Mouse (Mus musculus) bone marrow macrophage, adult 2 months (primary cell): ENCODE results near the gene Wdr78. TPM values are rescaled to one million over a fixed set of nuclear protein-coding genes. Genes with fewer than 3 reads are reported as not detected.

ENCODE experiments used
- H3K27ac ChIP-seq: 2 replicates; pipeline ENCODE4 v1.5.1; 2012; ENCODE audit warnings: low read depth, low read length; ENCODE audit not compliant: insufficient read depth
- H3K4me1 ChIP-seq: 2 replicates; pipeline ENCODE4 v1.6.1; 2012; ENCODE audit warnings: low read length; ENCODE audit not compliant: control insufficient read depth, insufficient read depth
- H3K4me3 ChIP-seq: 2 replicates; pipeline ENCODE4 v1.5.1; 2012; ENCODE audit warnings: mild to moderate bottlenecking, low read length, moderate library complexity; ENCODE audit not compliant: insufficient read depth
- CTCF ChIP-seq: IDR thresholded peaks from 2 replicates; pipeline ENCODE4 v1.5.1; 2012; ENCODE audit warnings: low read depth, mild to moderate bottlenecking, low read length, moderate library complexity
- POLR2A ChIP-seq: IDR thresholded peaks from 2 replicates; pipeline ENCODE4 v1.6.1; 2012; ENCODE audit warnings: mild to moderate bottlenecking, low read depth, low read length, borderline replicate concordance
- polyA plus RNA-seq: library from polyadenylated mRNA; stranded (reverse); fragments of >200 nt; gene quantifications from 2 replicates; pipeline ENCODE4 v1.2.4, GENCODE M21; 2012; ENCODE audit not compliant: missing spikeins, insufficient read depth, insufficient read length

Gene Wdr78
- 0.87 and 1.6 TPM in 2 replicates for polyA plus RNA-seq

DNA sequence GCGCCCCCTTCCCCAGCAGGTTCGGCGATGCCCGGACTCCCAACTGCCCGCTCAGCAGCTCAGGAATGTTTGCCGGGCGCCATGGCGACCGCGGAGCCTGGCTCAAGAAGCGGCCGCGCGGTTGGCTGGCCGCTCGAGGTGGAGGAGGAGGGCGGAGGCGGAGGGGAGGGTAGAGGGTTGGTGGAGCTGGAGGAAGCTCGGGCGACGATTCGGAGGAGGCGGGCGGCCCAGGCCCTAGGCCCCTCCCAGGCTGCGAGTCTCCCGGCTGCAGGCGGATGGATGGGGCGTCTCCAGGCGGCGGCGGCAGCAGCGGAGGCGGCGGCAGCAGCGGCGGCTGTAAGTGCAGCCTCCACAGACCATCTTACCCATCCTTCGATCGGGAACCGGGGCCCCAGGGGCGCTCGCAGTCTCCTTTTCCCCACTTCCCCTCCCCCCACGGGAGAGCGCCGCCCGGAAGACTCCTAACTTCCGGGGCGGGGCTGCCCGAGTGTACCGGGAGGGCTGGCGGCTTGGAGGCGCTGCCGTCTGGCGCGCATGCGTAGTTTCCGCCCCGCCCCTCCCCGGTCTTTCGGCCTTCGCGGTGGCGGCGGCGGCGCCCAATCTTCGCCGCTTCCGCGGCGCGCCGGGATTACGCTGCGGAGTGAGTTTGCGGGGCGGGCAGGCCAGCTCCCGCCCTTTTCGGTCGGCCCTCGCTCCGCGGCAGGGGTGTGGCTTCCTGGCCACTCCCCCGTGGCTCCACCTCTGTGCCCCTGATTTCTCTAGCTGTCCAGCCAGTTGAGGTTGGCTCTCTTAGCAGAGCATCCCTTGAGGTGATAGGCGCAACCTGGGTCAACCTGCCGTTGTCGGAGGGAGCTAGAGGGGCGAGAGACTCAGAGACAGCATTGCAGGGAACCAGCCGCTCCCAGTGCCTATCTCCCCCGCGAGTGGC is at the start of gene Wdr78, which contains the start of gene Mier1:
Gene Wdr78, minus strand, starts transcription at position 372 of the 928 bp plus-strand sequence.
Gene Mier1, plus strand, starts transcription at position 207 of the 928 bp plus-strand sequence.
- Histone ChIP-seq H3K4me1 (peaks cover 12% of the 10 kb centered on the region), H3K4me3 (peak within 1 kb of the TSS; percentile 79), H3K27ac (peak within 1 kb of the TSS; percentile 92)
- TF ChIP-seq POLR2A (no peak), CTCF (no peak)

DNA sequence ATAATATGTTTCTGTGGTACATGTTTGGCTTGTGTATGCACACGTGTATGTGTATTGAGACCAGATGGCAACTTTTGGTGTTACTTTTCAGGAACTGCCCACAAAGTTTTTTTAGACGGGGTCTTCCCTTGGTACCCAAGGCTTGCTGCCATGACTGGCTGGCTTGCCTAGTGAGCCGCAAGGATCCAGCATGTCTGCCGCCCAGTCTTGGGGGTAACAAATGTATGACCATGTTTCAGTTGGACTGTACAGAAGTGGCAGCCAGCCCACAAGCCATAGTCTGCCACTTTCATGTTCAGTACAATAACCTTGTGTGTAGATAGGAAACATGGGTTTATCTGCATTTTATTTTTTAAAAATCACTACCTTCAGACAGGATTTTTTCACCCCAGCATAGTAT is 44.4 kb upstream of the Wdr78 start:
- H3K27ac ChIP-seq: no peak overlapping the region
- TF ChIP-seq CTCF (no peak), POLR2A (no peak)
- no peak overlapping the region for H3K4me3 ChIP-seq

DNA sequence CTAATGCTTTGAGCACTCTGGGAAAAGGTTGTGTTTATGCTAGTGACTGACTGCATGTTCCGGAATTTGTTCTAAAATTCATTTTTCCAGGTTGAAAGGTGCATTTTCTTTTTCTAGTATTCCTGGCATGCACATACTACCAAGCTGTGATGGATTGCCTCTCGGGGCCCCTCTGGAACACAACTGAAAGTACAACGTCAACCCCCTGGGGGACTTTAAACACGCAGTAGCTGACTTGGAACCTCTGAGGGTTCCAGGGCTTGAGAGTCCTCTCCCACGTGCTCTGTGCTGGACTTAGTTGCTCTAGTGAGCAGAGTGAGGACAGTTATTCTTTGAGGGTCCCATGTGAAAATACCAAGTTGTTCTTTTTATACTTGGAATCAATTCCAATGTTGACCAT is 37.6 kb upstream of the Wdr78 start:
- H3K4me1 ChIP-seq: no peaks in the 10 kb centered on the region
- TF ChIP-seq CTCF: no peak
- H3K4me3 ChIP-seq: no peak overlapping the region
- no peak overlapping the region for H3K27ac ChIP-seq

More for the DNA sequence above, 44.4 kb upstream of the Wdr78 start:
- no peaks in the 10 kb centered on the region for H3K4me1 ChIP-seq

DNA sequence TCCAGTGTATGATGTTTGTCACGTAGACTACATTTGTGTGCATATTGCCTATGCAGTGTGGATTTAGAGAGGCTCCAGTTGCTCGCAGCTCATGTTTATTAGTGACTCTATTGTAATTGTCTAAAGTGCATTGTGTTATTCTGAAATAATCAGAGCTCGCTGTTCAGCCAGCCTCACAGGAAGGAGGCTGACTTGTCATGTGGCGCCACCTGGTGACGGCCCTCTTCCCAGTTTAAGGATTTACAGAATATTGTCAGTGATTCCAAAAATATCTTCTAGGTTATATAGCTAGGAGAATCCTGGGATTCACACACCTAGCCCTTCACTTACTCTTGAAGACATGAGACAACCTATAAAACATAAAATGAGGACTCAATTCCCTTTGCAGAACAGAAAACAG is 32.0 kb upstream of the Wdr78 start:
- H3K4me1 ChIP-seq: no peaks in the 10 kb centered on the region
- TF ChIP-seq POLR2A (no peak), CTCF (peak; percentile 63)
- no peak overlapping the region for H3K27ac ChIP-seq
- no peak overlapping the region for H3K4me3 ChIP-seq

DNA sequence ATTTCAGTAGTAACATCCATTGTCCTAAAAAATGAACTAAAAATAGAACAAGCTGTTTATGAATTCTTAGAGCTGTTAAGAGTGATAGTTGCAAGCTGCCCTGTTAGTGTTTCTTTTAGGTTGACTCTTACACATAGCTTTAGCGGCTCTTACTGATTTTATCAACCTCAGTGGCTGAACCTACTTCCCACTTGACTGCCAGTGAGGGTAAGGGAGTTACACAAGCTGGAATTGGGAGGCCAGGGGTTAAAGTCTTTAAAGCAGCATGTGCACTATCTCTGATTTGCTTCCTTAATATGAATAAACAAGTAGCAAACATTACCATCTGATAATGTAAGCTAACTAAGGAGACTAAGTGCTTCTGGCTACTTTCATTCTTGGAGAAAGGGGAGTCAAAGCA is 22.6 kb upstream of the Wdr78 start:
- no peak for TF ChIP-seq POLR2A
- Histone ChIP-seq H3K4me3 (no peak overlapping the region), H3K27ac (no peak overlapping the region), H3K4me1 (no peaks in the 10 kb centered on the region)

DNA sequence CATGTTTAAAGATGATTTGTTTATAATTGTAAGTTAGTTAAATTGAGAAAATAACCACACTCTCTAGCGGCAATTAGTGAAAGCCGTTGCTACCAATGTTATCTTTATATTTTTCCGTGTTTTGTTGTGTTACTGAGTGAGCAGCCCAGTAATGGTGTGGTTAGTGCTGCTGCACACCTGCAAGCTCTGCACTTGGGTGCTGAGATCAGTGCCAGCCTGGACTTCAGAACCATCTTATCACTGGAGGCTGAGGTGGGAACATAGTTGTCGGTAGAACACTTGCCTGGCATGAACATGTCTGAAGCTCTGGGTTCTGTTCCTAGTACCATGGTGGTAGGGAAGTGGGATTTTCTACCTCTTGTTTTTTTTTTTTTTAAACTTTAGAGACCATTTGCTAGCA is 12.2 kb upstream of the Wdr78 start:
- H3K4me1 ChIP-seq: peaks cover 8% of the 10 kb centered on the region
- no peak for TF ChIP-seq CTCF
- TF ChIP-seq POLR2A: no peak
- H3K4me3 ChIP-seq: no peak overlapping the region
- H3K27ac ChIP-seq: no peak overlapping the region

DNA sequence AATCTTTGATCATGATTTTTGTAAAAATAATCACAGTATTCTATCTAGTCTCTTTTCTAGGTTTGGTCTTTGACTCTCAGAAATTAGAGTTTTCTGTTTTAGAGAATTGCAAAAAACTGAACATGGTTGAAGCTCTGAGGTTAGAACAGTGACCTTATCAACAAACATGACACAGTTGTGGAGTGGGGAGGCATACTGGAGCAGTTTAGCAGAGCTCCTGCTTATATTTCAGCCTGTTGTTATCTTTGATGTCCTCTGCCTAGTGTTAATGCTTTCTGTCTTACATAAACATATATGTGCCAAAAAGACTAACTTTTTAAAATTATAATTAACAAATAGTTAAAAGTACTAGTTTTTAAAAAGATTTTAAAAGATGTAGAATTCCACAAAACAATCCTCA is 9.3 kb upstream of the Wdr78 start:
- H3K4me3 ChIP-seq: no peak overlapping the region
- TF ChIP-seq POLR2A: no peak
- TF ChIP-seq CTCF: no peak
- peaks cover 8% of the 10 kb centered on the region for H3K4me1 ChIP-seq
- H3K27ac ChIP-seq: no peak overlapping the region

DNA sequence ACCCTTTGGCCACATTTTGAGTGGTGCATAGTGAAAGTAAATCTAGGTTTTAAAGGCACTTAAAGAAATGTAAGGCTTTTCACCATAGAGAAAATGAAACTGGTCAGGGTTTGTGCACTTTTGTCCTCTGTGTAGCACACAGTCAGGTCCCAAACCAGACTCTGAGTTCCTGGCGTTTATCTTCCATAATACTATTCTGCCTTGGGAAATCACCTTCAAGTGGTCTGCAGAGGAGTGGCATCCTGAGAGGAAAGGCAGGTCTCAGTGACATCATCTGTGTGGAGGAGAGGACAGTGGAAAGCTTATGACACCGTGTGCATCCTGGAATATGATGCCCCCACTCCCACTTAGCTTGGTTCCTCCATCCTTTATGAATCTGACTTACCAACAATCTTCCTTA is 8.7 kb upstream of the Wdr78 start:
- Histone ChIP-seq H3K27ac (no peak overlapping the region), H3K4me1 (peaks cover 8% of the 10 kb centered on the region), H3K4me3 (peak overlapping the region; percentile 51)
- TF ChIP-seq POLR2A: no peak
- no peak for TF ChIP-seq CTCF

DNA sequence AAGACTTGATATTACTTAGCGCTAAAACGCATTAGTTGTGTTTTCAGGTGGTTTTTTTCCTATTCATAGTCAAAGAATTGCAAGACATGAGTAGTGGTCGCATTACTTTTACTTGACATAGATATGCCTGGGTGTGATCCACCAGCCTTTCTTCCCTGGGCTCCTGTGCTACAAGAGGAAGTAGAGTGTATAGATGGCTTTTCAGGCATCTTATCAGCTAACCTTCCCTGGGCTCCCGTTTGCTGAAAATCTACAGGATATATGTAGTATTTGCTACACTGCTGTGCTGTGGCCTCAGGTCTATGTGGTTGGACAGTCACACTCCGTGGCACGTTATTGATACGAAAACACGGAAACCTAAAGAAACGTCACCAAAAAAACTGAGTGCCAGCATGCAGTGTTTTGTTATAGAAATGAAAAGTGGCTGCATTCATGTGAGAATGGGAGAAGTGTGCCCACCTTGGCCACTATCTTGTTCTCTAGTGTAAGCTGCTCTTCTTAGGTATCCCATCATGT is 6.6 kb upstream of the Wdr78 start:
- H3K27ac ChIP-seq: peak overlapping the region; percentile 69
- H3K4me1 ChIP-seq: peaks cover 8% of the 10 kb centered on the region
- peak overlapping the region; percentile 46 for H3K4me3 ChIP-seq
- TF ChIP-seq CTCF (no peak), POLR2A (no peak)

DNA sequence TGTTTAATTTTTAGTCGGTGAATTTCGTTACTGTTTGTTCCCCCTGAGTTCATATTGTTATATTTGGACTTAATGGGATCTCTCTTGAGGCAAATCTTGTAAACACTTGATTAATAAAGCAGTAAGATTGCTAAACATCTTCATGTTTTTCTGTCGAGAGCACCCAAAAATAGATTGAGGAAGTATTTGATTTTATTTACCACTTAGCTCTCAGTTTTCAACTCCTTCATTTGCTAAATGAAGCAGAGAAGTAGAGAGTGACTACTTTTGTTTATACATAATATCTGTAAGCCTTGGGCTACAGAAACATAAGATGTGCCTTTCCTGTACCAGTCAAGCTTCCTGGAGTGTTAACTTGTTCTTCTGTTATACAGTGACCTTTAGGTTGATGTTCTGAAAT is 6.0 kb upstream of the Wdr78 start:
- peak overlapping the region; percentile 85 for H3K27ac ChIP-seq

More for the DNA sequence above, 6.0 kb upstream of the Wdr78 start:
- peak overlapping the region; percentile 89 for H3K4me3 ChIP-seq
- H3K4me1 ChIP-seq: peaks cover 10% of the 10 kb centered on the region
- TF ChIP-seq POLR2A: no peak
- no peak for TF ChIP-seq CTCF
